Mouse (Mus musculus): Measurements from ENCODE around the gene Atf7ip.

DNA sequence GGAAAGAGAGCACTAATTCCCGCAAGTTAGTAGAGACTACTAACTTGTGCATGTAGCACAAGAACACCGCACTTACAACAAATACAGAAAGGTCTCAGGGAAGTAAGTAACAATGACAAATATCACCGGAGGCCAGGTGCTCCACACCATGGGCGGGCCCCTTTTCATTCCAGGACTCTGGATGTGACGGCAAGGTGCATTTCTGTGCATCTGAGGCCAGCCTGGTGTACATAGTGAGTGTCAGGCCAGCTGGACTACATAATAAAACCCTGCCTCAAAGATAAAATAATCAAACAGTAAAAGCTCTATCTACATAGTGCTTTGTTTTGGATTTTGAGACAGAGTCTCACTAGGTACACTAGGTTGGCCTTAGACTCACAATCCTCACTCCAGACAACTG lies 123.7 kb downstream of the Atf7ip start:
- TF ChIP-seq POLR2A (IDR thresholded peaks at IDR 0.05; ENCODE audit: extremely low read depth, insufficient read depth, low read length) (no peak), CTCF (IDR thresholded peaks at IDR 0.05; ENCODE audit: low read depth, low read length) (no peak)
